Mouse (Mus musculus): ENCODE data around the gene Tmem121b. TPM values are rescaled to one million over a fixed set of nuclear protein-coding genes. Genes with fewer than 3 reads are reported as not detected.

The Tmem121b gene
- polyA plus RNA-seq, 1 experiment from 2014 or later = 0.25 TPM

GRCm38 (mm10) chr6:120471991-120472441 is 21.6 kb downstream of the Tmem121b start:
- DNase-seq (ENCODE audit: low spot score) = no peak
- H3K27ac ChIP-seq (replicated peaks) = peak overlapping the region; percentile 70

GRCm38 (mm10) chr6:120470666-120471065 is 22.9 kb downstream of the Tmem121b start:
- Histone ChIP-seq H3K9me3 (no peaks in the 10 kb centered on the region), H3K27me3 (replicated peaks; ENCODE audit: low read depth, poor library complexity, severe bottlenecking) (peaks cover 4% of the 10 kb centered on the region), H3K4me3 (no peak overlapping the region), H3K4me1 (peaks cover 28% of the 10 kb centered on the region), H3K27ac (replicated peaks) (no peak overlapping the region), H3K36me3 (replicated peaks) (no peaks in the 10 kb centered on the region)
- DNase-seq (ENCODE audit: low spot score) = no peak
- 89% methylated on average over 1 of the region's 1 CpGs for WGBS

More at GRCm38 (mm10) chr6:120471991-120472441, 21.6 kb downstream of the Tmem121b start:
- Histone ChIP-seq H3K4me3 (no peak overlapping the region), H3K27me3 (replicated peaks; ENCODE audit: low read depth, poor library complexity, severe bottlenecking) (no peaks in the 10 kb centered on the region), H3K4me1 (peaks cover 28% of the 10 kb centered on the region), H3K9me3 (no peaks in the 10 kb centered on the region), H3K36me3 (replicated peaks) (no peaks in the 10 kb centered on the region)
- WGBS = 11% methylated on average over 5 of the region's 5 CpGs

GRCm38 (mm10) chr6:120469770-120470169 is 23.8 kb downstream of the Tmem121b start:
- Histone ChIP-seq H3K27me3 (replicated peaks; ENCODE audit: low read depth, poor library complexity, severe bottlenecking) (peaks cover 13% of the 10 kb centered on the region), H3K27ac (replicated peaks) (no peak overlapping the region), H3K9me3 (no peaks in the 10 kb centered on the region), H3K4me1 (peaks cover 25% of the 10 kb centered on the region), H3K4me3 (no peak overlapping the region), H3K36me3 (replicated peaks) (no peaks in the 10 kb centered on the region)
- DNase-seq (ENCODE audit: low spot score) = no peak

- Histone ChIP-seq H3K36me3 (replicated peaks) (no peaks in the 10 kb centered on the region), H3K4me1 (peaks cover 25% of the 10 kb centered on the region), H3K27me3 (replicated peaks; ENCODE audit: low read depth, poor library complexity, severe bottlenecking) (peaks cover 18% of the 10 kb centered on the region), H3K9me3 (no peaks in the 10 kb centered on the region), H3K27ac (replicated peaks) (no peak overlapping the region), H3K4me3 (no peak overlapping the region)
- DNase-seq (ENCODE audit: low spot score) = no peak
- WGBS = 73% methylated on average over 3 of the region's 3 CpGs
Measured at GRCm38 (mm10) chr6:120469268-120469667, 24.3 kb downstream of the Tmem121b start.

- Histone ChIP-seq H3K27ac (replicated peaks) (no peak overlapping the region), H3K4me1 (peaks cover 28% of the 10 kb centered on the region), H3K36me3 (replicated peaks) (no peaks in the 10 kb centered on the region), H3K4me3 (no peak overlapping the region), H3K27me3 (replicated peaks; ENCODE audit: low read depth, poor library complexity, severe bottlenecking) (peaks cover 28% of the 10 kb centered on the region), H3K9me3 (no peaks in the 10 kb centered on the region)
- no peak for DNase-seq (ENCODE audit: low spot score)
- WGBS = 93% methylated on average over 4 of the region's 4 CpGs
Measured at GRCm38 (mm10) chr6:120468259-120468658, 25.3 kb downstream of the Tmem121b start.

GRCm38 (mm10) chr6:120466609-120467329 is 26.8 kb downstream of the Tmem121b start:
- Histone ChIP-seq H3K9me3 (no peaks in the 10 kb centered on the region), H3K4me3 (no peak overlapping the region), H3K27me3 (replicated peaks; ENCODE audit: low read depth, poor library complexity, severe bottlenecking) (peaks cover 43% of the 10 kb centered on the region), H3K4me1 (peaks cover 18% of the 10 kb centered on the region), H3K27ac (replicated peaks) (no peak overlapping the region), H3K36me3 (replicated peaks) (no peaks in the 10 kb centered on the region)
- no peak for DNase-seq (ENCODE audit: low spot score)
- WGBS = 76% methylated on average over 10 of the region's 10 CpGs

- DNase-seq (ENCODE audit: low spot score) = no peak
- Histone ChIP-seq H3K36me3 (replicated peaks) (no peaks in the 10 kb centered on the region), H3K4me3 (no peak overlapping the region), H3K27me3 (replicated peaks; ENCODE audit: low read depth, poor library complexity, severe bottlenecking) (peaks cover 57% of the 10 kb centered on the region), H3K9me3 (no peaks in the 10 kb centered on the region), H3K27ac (replicated peaks) (no peak overlapping the region), H3K4me1 (peaks cover 15% of the 10 kb centered on the region)
- 63% methylated on average over 4 of the region's 4 CpGs for WGBS
Measured at GRCm38 (mm10) chr6:120465393-120465792, 28.2 kb downstream of the Tmem121b start.

- no peak for DNase-seq (ENCODE audit: low spot score)
- Histone ChIP-seq H3K9me3 (no peaks in the 10 kb centered on the region), H3K4me1 (peaks cover 15% of the 10 kb centered on the region), H3K4me3 (peak overlapping the region; percentile 70), H3K27ac (replicated peaks) (no peak overlapping the region), H3K36me3 (replicated peaks) (no peaks in the 10 kb centered on the region), H3K27me3 (replicated peaks; ENCODE audit: low read depth, poor library complexity, severe bottlenecking) (peaks cover 57% of the 10 kb centered on the region)
- WGBS = 60% methylated on average over 9 of the region's 9 CpGs
Measured at GRCm38 (mm10) chr6:120464406-120464939, 29.1 kb downstream of the Tmem121b start.

- peaks cover 15% of the 10 kb centered on the region for H3K4me1 ChIP-seq
- no peaks in the 10 kb centered on the region for H3K36me3 ChIP-seq (replicated peaks)
- no peak overlapping the region for H3K27ac ChIP-seq (replicated peaks)
- WGBS = 6% methylated on average over 11 of the region's 11 CpGs
- peak overlapping the region; percentile 70 for H3K4me3 ChIP-seq
- DNase-seq (ENCODE audit: low spot score) = no peak
- peaks cover 57% of the 10 kb centered on the region for H3K27me3 ChIP-seq (replicated peaks; ENCODE audit: low read depth, poor library complexity, severe bottlenecking)
- no peaks in the 10 kb centered on the region for H3K9me3 ChIP-seq
Measured at GRCm38 (mm10) chr6:120463884-120464283, 29.7 kb downstream of the Tmem121b start.

- Histone ChIP-seq H3K9me3 (no peaks in the 10 kb centered on the region), H3K4me3 (peak within 1 kb of the TSS; percentile 70), H3K36me3 (replicated peaks) (no peaks in the 10 kb centered on the region), H3K27ac (replicated peaks) (peak within 1 kb of the TSS; percentile 75), H3K27me3 (replicated peaks; ENCODE audit: low read depth, poor library complexity, severe bottlenecking) (peaks cover 57% of the 10 kb centered on the region), H3K4me1 (peaks cover 15% of the 10 kb centered on the region)
- WGBS = under 1% methylated on average over 90 of the region's 90 CpGs
- peak; percentile 84 for DNase-seq (ENCODE audit: low spot score)
Measured at GRCm38 (mm10) chr6:120463086-120463871, 30.3 kb downstream of the Tmem121b start, which contains the start of gene Il17ra. TSS of gene Il17ra (plus strand) at chr6:120463247.

GRCm38 (mm10) chr6:120462251-120462650 is 31.4 kb downstream of the Tmem121b start:
- 47% methylated on average over 6 of the region's 6 CpGs for WGBS
- Histone ChIP-seq H3K9me3 (no peaks in the 10 kb centered on the region), H3K4me3 (no peak overlapping the region), H3K4me1 (peaks cover 15% of the 10 kb centered on the region), H3K27me3 (replicated peaks; ENCODE audit: low read depth, poor library complexity, severe bottlenecking) (peaks cover 57% of the 10 kb centered on the region), H3K36me3 (replicated peaks) (no peaks in the 10 kb centered on the region), H3K27ac (replicated peaks) (no peak overlapping the region)
- no peak for DNase-seq (ENCODE audit: low spot score)

GRCm38 (mm10) chr6:120461217-120461616 is 32.4 kb downstream of the Tmem121b start:
- peaks cover 15% of the 10 kb centered on the region for H3K4me1 ChIP-seq
- WGBS = 64% methylated on average over 15 of the region's 15 CpGs
- H3K9me3 ChIP-seq = no peaks in the 10 kb centered on the region
- no peak overlapping the region for H3K4me3 ChIP-seq
- no peak for DNase-seq (ENCODE audit: low spot score)
- peaks cover 55% of the 10 kb centered on the region for H3K27me3 ChIP-seq (replicated peaks; ENCODE audit: low read depth, poor library complexity, severe bottlenecking)
- H3K36me3 ChIP-seq (replicated peaks) = no peaks in the 10 kb centered on the region
- no peak overlapping the region for H3K27ac ChIP-seq (replicated peaks)
